Mouse (Mus musculus) intestine, embryonic 14.5 days (tissue): ENCODE results near the gene Upk1b. TPM values are rescaled to one million over a fixed set of nuclear protein-coding genes. Genes with fewer than 3 reads are reported as not detected.

Source experiments
- ATAC-seq: fragments of 200-750 bp; cut with Nextera tagmentation; replicated peaks from 2 replicates; pipeline ENCODE4 v1.8.0; 2017; ENCODE audit warnings: low read depth, moderate number of reproducible peaks, moderate TSS enrichment, moderate library complexity; ENCODE audit not compliant: low FRiP score, low TSS enrichment
- DNase-seq: peaks from one replicate; pipeline ENCODE4 v3.0.0-alpha.2; 2018; ENCODE audit warnings: low spot score
- H3K27ac ChIP-seq: fragments of 300-500 bp; sonication (generic); 2 replicates; pipeline ENCODE4 v1.5.1; 2014; ENCODE audit warnings: low read depth, mild to moderate bottlenecking, control low read depth
- H3K27me3 ChIP-seq: fragments of 300-500 bp; sonication (generic); replicated peaks from 2 replicates; pipeline ENCODE4 v1.6.1; 2014; ENCODE audit warnings: low read length, control low read depth; ENCODE audit not compliant: control insufficient read depth, insufficient read depth
- H3K36me3 ChIP-seq: fragments of 300-500 bp; sonication (generic); 2 replicates; pipeline ENCODE4 v1.6.1; 2014; ENCODE audit warnings: low read length, control low read depth; ENCODE audit not compliant: control insufficient read depth, insufficient read depth
- H3K4me1 ChIP-seq: fragments of 300-500 bp; sonication (generic); replicated peaks from 2 replicates; pipeline ENCODE4 v1.6.1; 2014; ENCODE audit warnings: low read length, control low read depth, mixed read lengths; ENCODE audit not compliant: control insufficient read depth, insufficient read depth
- H3K4me2 ChIP-seq: fragments of 300-500 bp; sonication (generic); 2 replicates; pipeline ENCODE4 v1.6.1; 2014; ENCODE audit warnings: low read length
- H3K4me3 ChIP-seq: fragments of 300-500 bp; sonication (generic); 2 replicates; pipeline ENCODE4 v1.5.1; 2014; ENCODE audit warnings: low read depth, low read length, control low read depth, mixed read lengths
- H3K9ac ChIP-seq: fragments of 300-500 bp; sonication (generic); 2 replicates; pipeline ENCODE4 v1.6.1; 2014; ENCODE audit warnings: mild to moderate bottlenecking, low read length
- H3K9me3 ChIP-seq: fragments of 300-500 bp; sonication (generic); 2 replicates; pipeline ENCODE4 v1.6.1; 2016; ENCODE audit warnings: low read length, control low read depth; ENCODE audit not compliant: control insufficient read depth
- WGBS: fragments of 180-500 bp; shearing (Covaris S2); extraction: QIAGEN DNeasy Blood & Tissue Kit; methylation state at CpG from one replicate; pipeline ENCODE4 v1.1.7; 2014; 5-methylcytosine and 5-hydroxymethylcytosine counted together
- polyA plus RNA-seq: library from polyadenylated mRNA; unstranded; fragments of >200 nt; fragmentation: Nextera tagmentation; extraction: Ambion mirVana; gene quantifications from 2 replicates; pipeline ENCODE4 v1.2.1, GENCODE M21; 2014

Upk1b gene
- polyA plus RNA-seq, 1 experiment from 2014 or later, result 26.6 TPM

DNA sequence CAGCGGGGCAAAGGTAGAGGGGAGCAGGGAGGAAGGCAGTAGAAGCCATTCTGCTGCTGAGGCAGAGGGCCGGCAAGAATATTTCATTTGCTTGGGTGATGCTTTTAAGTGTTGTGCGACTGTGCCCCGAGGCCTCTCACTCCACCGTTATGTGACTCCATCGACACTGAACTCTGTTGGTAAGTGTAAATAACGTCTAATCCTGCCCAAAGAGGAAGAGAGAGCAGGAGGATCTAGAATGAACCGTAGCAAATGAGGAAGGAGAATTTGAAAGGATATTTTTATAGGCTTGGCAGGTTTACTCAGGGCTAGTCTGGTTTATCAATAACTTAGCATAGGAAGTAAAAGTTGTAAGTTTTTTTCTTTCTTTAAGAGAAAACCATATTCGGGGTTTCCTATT is 30.6 kb downstream of the Upk1b start:
- no peak overlapping the region for H3K4me2 ChIP-seq
- WGBS, result 72% methylated on average over 9 of the region's 9 CpGs
- H3K9ac ChIP-seq, result no peak overlapping the region
- ATAC-seq, result no peak
- no peaks in the 10 kb centered on the region for H3K9me3 ChIP-seq
- DNase-seq, result no peak
- no peaks in the 10 kb centered on the region for H3K27me3 ChIP-seq
- peaks cover 22% of the 10 kb centered on the region; the same call in 1 of the 2 replicates for H3K36me3 ChIP-seq
- no peak overlapping the region for H3K27ac ChIP-seq
- H3K4me3 ChIP-seq, result no peak overlapping the region
- H3K4me1 ChIP-seq, result peaks cover 8% of the 10 kb centered on the region; the same call in 1 of the 2 replicates

DNA sequence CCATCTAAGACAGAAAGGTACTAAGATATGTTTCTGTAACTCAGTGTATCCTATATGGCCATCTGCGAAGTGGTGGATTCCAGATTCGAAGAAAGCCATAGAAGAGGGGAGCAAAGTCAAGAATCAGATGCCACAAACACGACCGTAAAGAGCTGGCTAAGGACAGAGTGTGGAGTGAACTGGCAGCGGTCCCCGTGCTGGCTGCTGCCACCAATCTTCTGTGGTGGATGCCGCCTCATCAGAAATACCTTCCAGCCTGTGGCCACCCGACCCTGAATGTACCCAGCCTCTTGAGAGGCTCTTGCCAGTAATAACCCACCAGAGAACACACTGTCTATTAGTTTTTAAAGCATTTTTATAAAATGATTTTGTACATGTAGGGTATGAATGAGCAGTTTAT is 31.7 kb downstream of the Upk1b start:
- WGBS, result 95% methylated on average over 8 of the region's 8 CpGs
- no peaks in the 10 kb centered on the region for H3K27me3 ChIP-seq
- H3K4me2 ChIP-seq, result no peak overlapping the region
- ATAC-seq, result no peak
- no peaks in the 10 kb centered on the region for H3K9me3 ChIP-seq
- peaks cover 5% of the 10 kb centered on the region; the same call in 1 of the 2 replicates for H3K4me1 ChIP-seq
- H3K4me3 ChIP-seq, result no peak overlapping the region
- no peak for DNase-seq
- H3K36me3 ChIP-seq, result peaks cover 28% of the 10 kb centered on the region; the same call in 1 of the 2 replicates
- H3K27ac ChIP-seq, result no peak overlapping the region
- H3K9ac ChIP-seq, result no peak overlapping the region

DNA sequence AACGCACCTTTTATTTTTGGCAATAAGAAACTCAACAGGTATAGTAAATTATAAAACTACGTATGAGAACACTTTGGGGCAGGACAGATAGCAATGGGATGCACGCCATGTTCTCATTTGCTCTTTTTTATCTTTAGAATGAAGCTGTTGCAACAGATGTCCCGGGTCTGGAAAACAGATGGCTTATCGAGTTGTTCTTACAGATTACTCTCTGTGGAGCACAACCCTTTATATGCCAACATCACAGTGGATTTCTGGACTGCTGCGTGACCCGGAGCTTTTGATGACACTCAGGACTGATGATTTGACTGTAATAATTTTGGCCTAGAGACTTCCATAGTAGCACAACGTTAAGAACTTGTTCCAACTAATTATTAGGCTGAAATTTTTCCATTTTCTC is 32.4 kb downstream of the Upk1b start:
- no peak for DNase-seq
- Histone ChIP-seq H3K4me3 (no peak overlapping the region), H3K9me3 (no peaks in the 10 kb centered on the region), H3K4me2 (no peak overlapping the region), H3K27ac (no peak overlapping the region), H3K36me3 (peaks cover 32% of the 10 kb centered on the region; the same call in 1 of the 2 replicates), H3K27me3 (no peaks in the 10 kb centered on the region), H3K4me1 (no peaks in the 10 kb centered on the region; the same call in 1 of the 2 replicates), H3K9ac (no peak overlapping the region)
- no peak for ATAC-seq
- 88% methylated on average over 8 of the region's 8 CpGs for WGBS

DNA sequence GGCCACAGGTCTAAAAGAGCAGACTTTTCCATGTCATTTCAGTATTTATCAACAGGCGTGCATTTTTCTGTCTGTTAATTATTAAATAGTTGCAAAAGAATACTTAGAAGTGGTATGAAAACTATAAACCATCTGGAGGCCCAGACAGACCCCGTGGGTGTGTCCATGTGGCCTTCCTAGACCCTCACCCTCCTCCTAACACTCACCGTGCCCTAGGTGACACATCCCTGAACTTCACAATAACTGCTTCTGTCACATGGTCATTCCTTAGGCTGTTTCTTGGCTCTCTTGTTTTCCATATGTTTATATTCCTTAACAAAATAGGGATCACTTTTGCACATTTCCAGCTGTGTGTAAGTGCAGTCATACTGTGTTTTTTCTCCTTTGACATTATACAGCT is 33.5 kb downstream of the Upk1b start:
- Histone ChIP-seq H3K4me3 (no peak overlapping the region), H3K9ac (no peak overlapping the region), H3K27ac (no peak overlapping the region), H3K9me3 (no peaks in the 10 kb centered on the region), H3K27me3 (no peaks in the 10 kb centered on the region), H3K4me2 (no peak overlapping the region), H3K36me3 (peaks cover 33% of the 10 kb centered on the region; the same call in 1 of the 2 replicates), H3K4me1 (no peaks in the 10 kb centered on the region)
- WGBS, result 56% methylated on average over 3 of the region's 3 CpGs
- DNase-seq (no peak), ATAC-seq (no peak)

DNA sequence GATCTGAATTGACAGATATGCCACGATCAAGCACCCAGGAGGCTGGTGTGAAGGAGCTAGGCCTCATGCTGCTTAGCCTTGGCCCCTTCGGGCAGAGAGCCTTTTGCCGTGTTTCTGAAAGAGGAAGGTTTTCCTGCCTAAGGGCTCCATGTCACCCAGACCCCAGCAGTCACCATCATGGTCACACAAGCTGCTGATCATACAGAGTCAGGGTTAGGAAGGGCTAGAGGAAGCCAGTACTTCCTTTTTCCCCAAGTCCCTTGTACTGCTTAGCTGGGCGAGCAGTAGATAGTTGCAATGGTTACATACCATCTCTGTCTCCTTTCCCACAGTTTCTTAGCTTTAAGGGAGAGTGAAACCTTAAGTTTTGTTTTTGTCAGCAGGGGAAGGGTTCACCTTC is 36.6 kb downstream of the Upk1b start:
- 86% methylated on average over 4 of the region's 4 CpGs for WGBS
- ATAC-seq, result no peak
- H3K27ac ChIP-seq, result no peak overlapping the region

DNA sequence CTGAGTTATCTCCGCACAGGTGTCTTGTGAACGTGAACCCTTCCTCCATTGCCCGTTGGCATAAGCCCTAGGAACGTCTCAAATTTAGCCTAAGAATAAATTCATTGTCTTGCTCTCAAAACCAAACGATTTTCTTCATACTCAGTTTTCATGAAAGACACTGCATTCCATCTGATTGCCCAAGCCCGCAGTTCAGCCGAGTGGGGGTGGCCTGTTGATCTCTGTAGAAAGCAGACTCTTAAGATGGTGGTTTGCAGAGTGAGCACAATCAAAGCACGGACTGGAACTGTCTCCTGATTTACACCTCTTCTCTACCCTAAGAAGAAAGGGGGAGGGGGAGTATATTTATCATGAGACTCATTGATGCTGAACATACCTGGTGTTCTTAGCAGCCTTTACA is 37.7 kb downstream of the Upk1b start:
- WGBS, result 91% methylated on average over 8 of the region's 8 CpGs
- no peaks in the 10 kb centered on the region for H3K4me1 ChIP-seq
- no peak overlapping the region for H3K9ac ChIP-seq

More for the DNA sequence above, 36.6 kb downstream of the Upk1b start:
- Histone ChIP-seq H3K36me3 (peaks cover 35% of the 10 kb centered on the region; the same call in 1 of the 2 replicates), H3K4me1 (no peaks in the 10 kb centered on the region), H3K9me3 (no peaks in the 10 kb centered on the region), H3K4me2 (no peak overlapping the region), H3K9ac (no peak overlapping the region), H3K4me3 (no peak overlapping the region), H3K27me3 (no peaks in the 10 kb centered on the region)
- no peak for DNase-seq

DNA sequence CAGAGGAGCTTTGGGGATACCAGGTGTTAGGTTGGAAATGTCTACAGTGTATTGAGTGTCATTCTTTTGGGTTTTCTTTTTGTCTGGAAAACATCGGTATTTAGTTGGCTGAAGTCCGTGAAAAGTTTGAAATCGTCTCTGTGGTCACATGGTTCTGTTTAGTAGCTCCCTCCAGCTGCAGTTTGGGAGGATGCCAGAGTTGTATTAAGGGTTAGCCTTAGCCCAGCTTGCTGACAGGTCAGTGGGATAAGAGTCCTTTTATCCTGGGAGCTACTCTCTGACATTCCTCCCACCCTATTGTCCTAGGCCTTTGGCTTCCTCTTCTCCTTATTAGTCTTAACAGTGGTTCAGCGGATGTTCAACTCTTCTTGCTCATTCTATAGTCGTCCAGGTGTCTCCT is 38.2 kb downstream of the Upk1b start:
- Histone ChIP-seq H3K9ac (no peak overlapping the region), H3K27ac (no peak overlapping the region), H3K4me2 (no peak overlapping the region), H3K9me3 (no peaks in the 10 kb centered on the region), H3K27me3 (no peaks in the 10 kb centered on the region), H3K4me1 (no peaks in the 10 kb centered on the region), H3K36me3 (peaks cover 29% of the 10 kb centered on the region; the same call in 1 of the 2 replicates), H3K4me3 (no peak overlapping the region)
- 84% methylated on average over 5 of the region's 5 CpGs for WGBS
- DNase-seq (no peak), ATAC-seq (no peak)

More for the DNA sequence above, 37.7 kb downstream of the Upk1b start:
- DNase-seq, result no peak
- H3K4me2 ChIP-seq, result no peak overlapping the region
- peaks cover 32% of the 10 kb centered on the region for H3K36me3 ChIP-seq
- no peak overlapping the region for H3K4me3 ChIP-seq
- no peak overlapping the region for H3K27ac ChIP-seq
- H3K27me3 ChIP-seq, result no peaks in the 10 kb centered on the region
- no peak for ATAC-seq
- H3K9me3 ChIP-seq, result no peaks in the 10 kb centered on the region

DNA sequence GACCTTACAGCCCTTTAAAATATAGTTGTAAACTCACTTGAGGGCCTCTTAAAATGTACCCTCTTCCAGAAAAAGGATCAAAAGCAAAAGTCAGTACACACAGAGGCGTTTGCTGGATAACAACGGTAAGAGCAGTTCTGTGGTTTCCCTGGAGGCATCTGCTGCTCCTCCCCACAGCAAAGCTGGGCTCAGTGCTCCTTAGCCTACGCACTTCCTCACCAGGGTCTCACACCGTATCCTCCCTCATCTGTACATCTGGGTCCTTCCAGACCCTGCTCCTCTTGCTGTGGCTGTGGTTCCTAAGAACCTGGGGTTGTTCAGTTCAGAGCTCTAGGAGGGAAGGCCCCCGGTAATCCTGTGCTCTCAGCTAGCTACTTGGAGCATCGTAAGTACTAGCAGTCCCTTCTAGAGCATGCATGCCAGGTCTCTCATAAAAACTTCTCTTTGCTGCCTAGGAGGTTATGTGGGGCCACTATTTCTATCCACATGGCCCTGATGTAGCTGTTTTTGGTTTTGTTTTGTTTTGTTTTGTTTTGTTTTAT is 39.2 kb downstream of the Upk1b start:
- H3K4me3 ChIP-seq, result no peak overlapping the region
- no peak overlapping the region for H3K9ac ChIP-seq
- no peak overlapping the region for H3K4me2 ChIP-seq
- peaks cover 25% of the 10 kb centered on the region; the same call in 1 of the 2 replicates for H3K36me3 ChIP-seq
- ATAC-seq (no peak), DNase-seq (no peak)
- no peaks in the 10 kb centered on the region for H3K4me1 ChIP-seq
- no peaks in the 10 kb centered on the region for H3K9me3 ChIP-seq
- no peaks in the 10 kb centered on the region for H3K27me3 ChIP-seq
- WGBS, result 84% methylated on average over 6 of the region's 6 CpGs
- no peak overlapping the region for H3K27ac ChIP-seq

GRCm38 (mm10) chr16:38760239-38760638 is 39.9 kb downstream of the Upk1b start:
- DNase-seq (no peak), ATAC-seq (no peak)

More at GRCm38 (mm10) chr16:38760239-38760638, 39.9 kb downstream of the Upk1b start:
- H3K27me3 ChIP-seq, result no peaks in the 10 kb centered on the region
- no peak overlapping the region for H3K4me2 ChIP-seq
- 95% methylated on average over 5 of the region's 5 CpGs for WGBS
- H3K27ac ChIP-seq, result no peak overlapping the region
- H3K9me3 ChIP-seq, result no peaks in the 10 kb centered on the region
- peaks cover 5% of the 10 kb centered on the region; the same call in 1 of the 2 replicates for H3K4me1 ChIP-seq
- no peak overlapping the region for H3K4me3 ChIP-seq
- H3K9ac ChIP-seq, result no peak overlapping the region
- H3K36me3 ChIP-seq, result peaks cover 23% of the 10 kb centered on the region; the same call in 1 of the 2 replicates
